In the genomic region with DNA sequence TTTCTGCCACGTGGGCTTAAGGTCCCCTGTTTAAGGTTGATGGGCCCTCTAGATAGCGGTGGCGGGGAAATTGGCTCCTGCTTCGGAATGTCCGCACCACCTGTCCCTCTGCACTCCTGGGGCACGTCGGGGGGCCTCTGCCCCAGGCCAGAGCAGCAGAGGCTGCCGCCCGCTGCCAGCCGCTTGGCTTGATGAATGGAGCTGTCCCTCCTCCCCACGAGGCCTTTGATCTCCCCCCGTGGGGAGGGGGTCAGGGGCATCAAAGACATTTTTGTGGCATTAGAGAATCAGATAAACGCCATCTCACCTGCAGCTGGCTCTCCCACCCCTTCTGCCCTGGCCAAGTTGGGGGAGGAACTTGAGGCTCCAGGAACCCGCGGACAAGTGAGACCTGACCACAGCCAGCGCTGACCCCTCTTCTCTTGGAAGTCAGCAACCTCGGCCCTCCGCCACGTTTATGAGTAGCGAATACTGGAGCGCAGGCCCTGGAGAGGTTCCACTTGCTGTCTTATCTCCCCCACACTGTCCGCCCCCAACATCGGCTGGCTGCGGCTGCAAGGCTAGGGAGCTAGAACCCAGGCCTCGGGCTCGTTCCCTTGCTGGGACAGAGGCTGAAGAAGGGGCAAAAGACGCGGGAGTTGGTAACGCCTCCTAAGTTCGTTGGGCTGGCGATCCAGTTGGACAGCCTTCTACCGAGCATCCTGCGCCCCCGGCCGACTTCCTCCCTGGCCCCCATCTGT, we compare ENCODE assay signal across 10 mouse cellular contexts. TPM values are rescaled to one million over a fixed set of nuclear protein-coding genes. Genes with fewer than 3 reads are reported as not detected.
DNase-seq lines count a peak whose midpoint lies in the region; ATAC-seq lines count a peak whose summit lies in the region.
"Had no signal": no experiment of that assay in that cellular context is flagged by ENCODE, and none has a peak within 500 bp of the region (broad histone marks: within the 10 kb centered on the region; RNA-seq: fewer than 3 reads in every experiment).

No protein-coding gene starts in this region.

- 2% methylated on average over 35 of the region's 35 CpGs for WGBS in kidney, embryonic 15.5 days
- WGBS in embryonic facial prominence, embryonic 11.5 days = 0% methylated on average over 35 of the region's 35 CpGs
- 1% methylated on average over 35 of the region's 35 CpGs for WGBS in intestine, embryonic 15.5 days

- no peaks in the 10 kb centered on the region for H3K36me3 ChIP-seq in kidney, embryonic 15.5 days
- H3K36me3 ChIP-seq in embryonic facial prominence, embryonic 11.5 days (replicated peaks; ENCODE audit: control insufficient read depth, insufficient read depth, low read depth, low read length) = no peaks in the 10 kb centered on the region
- no peaks in the 10 kb centered on the region for H3K36me3 ChIP-seq in intestine, embryonic 15.5 days
- H3K36me3 ChIP-seq: G1E had no signal

- peak overlapping the region; percentile 84 for H3K4me2 ChIP-seq in kidney, embryonic 15.5 days
- peak overlapping the region; percentile 88 for H3K4me2 ChIP-seq in embryonic facial prominence, embryonic 11.5 days (ENCODE audit: low read depth, low read length)
- H3K4me2 ChIP-seq in intestine, embryonic 15.5 days (replicated peaks) = peak overlapping the region; percentile 93

- intact Hi-C loops in left cerebral cortex, postnatal 25 days (cut with DNase I) = no loop called here

- DNase-seq in kidney, adult 9 months = no peak
- peak; percentile 35 for DNase-seq in embryonic facial prominence, embryonic 11.5 days (ENCODE audit: low spot score)
- DNase-seq in neural tube, embryonic 10.5 days (ENCODE audit: extremely low spot score, low spot score) = peak; percentile 67
- no peak for DNase-seq in left cerebral cortex, postnatal 25 days (ENCODE audit: low spot score in 2 of 2)
- DNase-seq in layer of hippocampus, adult 18-20 months (ENCODE audit: low spot score in 2 of 2) = no peak
- no peak for DNase-seq in MN1 (ENCODE audit: low spot score)
- DNase-seq: kidney, postnatal 25 days had no signal

- 0 out of 2 replicates have a peak, but pooled peaks have one; percentile 5 for ATAC-seq in kidney, embryonic 15.5 days (replicated peaks; ENCODE audit: low FRiP score)
- ATAC-seq in embryonic facial prominence, embryonic 11.5 days (replicated peaks; ENCODE audit: insufficient number of reproducible peaks, low FRiP score, low TSS enrichment, low read depth) = no peak
- no peak for ATAC-seq in intestine, embryonic 15.5 days

- peak overlapping the region; percentile 50 for H3K4me3 ChIP-seq in kidney, embryonic 15.5 days (replicated peaks)
- H3K4me3 ChIP-seq in embryonic facial prominence, embryonic 11.5 days (ENCODE audit: low read depth, low read length) = peak overlapping the region; percentile 45
- H3K4me3 ChIP-seq in intestine, embryonic 15.5 days (replicated peaks) = peak overlapping the region; percentile 48

- no peaks in the 10 kb centered on the region for H3K9me3 ChIP-seq in kidney, embryonic 15.5 days (replicated peaks)
- H3K9me3 ChIP-seq in embryonic facial prominence, embryonic 11.5 days (replicated peaks; ENCODE audit: control insufficient read depth, low read length) = no peaks in the 10 kb centered on the region
- H3K9me3 ChIP-seq in intestine, embryonic 15.5 days = no peaks in the 10 kb centered on the region

- H3K4me1 ChIP-seq in kidney, embryonic 15.5 days = peaks cover 49% of the 10 kb centered on the region
- peaks cover 5% of the 10 kb centered on the region for H3K4me1 ChIP-seq in embryonic facial prominence, embryonic 11.5 days (ENCODE audit: control insufficient read depth, insufficient read depth, low read length)
- H3K4me1 ChIP-seq in intestine, embryonic 15.5 days (replicated peaks) = peaks cover 26% of the 10 kb centered on the region

- no peak overlapping the region for H3K27ac ChIP-seq in kidney, embryonic 15.5 days
- no peak overlapping the region for H3K27ac ChIP-seq in embryonic facial prominence, embryonic 11.5 days (replicated peaks; ENCODE audit: low read depth, low read length)
- no peak overlapping the region for H3K27ac ChIP-seq in intestine, embryonic 15.5 days

- H3K27me3 ChIP-seq in kidney, embryonic 15.5 days = peaks cover 90% of the 10 kb centered on the region
- H3K27me3 ChIP-seq in embryonic facial prominence, embryonic 11.5 days (ENCODE audit: control insufficient read depth, insufficient read depth, low read length) = peaks cover 59% of the 10 kb centered on the region
- peaks cover 75% of the 10 kb centered on the region for H3K27me3 ChIP-seq in intestine, embryonic 15.5 days (replicated peaks)

- no peak overlapping the region for H3K9ac ChIP-seq in kidney, embryonic 15.5 days
- H3K9ac ChIP-seq in embryonic facial prominence, embryonic 11.5 days (replicated peaks; ENCODE audit: low read length) = no peak overlapping the region
- H3K9ac ChIP-seq in intestine, embryonic 15.5 days = no peak overlapping the region

RNA-seq across cellular contexts. Expression of a gene that starts 0.8 kb away (rescaled TPM):
- polyA plus RNA-seq in kidney, embryonic 15.5 days (2015; fragmentation: Nextera tagmentation; extraction: Ambion mirVana) = 2.0 and 2.3 TPM in 2 replicates
- polyA plus RNA-seq in embryonic facial prominence, embryonic 11.5 days (2014; fragmentation: Nextera tagmentation; extraction: Ambion mirVana) = 15.5 and 19.1 TPM in 2 replicates
- polyA plus RNA-seq in intestine, embryonic 15.5 days (2015; fragmentation: Nextera tagmentation; extraction: Ambion mirVana) = 0.18 and 0.58 TPM in 2 replicates
- 1 to 10 TPM; 2.2 to 3.5 TPM for total RNA-seq in left cerebral cortex, postnatal 25 days (2021)
- total RNA-seq in layer of hippocampus, adult 18-20 months (2021) = under 1 TPM; 0.35 to 0.46 TPM
- total RNA-seq: G1E had no signal
- polyA plus RNA-seq: G1E had no signal

RNA-seq across cellular contexts. Expression of a gene that starts 20.4 kb away (rescaled TPM):
- polyA plus RNA-seq in kidney, embryonic 15.5 days (2015; fragmentation: Nextera tagmentation; extraction: Ambion mirVana) = 0.43 and 0.89 TPM in 2 replicates
- 1.5 and 1.6 TPM in 2 replicates for polyA plus RNA-seq in embryonic facial prominence, embryonic 11.5 days (2014; fragmentation: Nextera tagmentation; extraction: Ambion mirVana)
- 0.15 and 0.16 TPM in 2 replicates for polyA plus RNA-seq in intestine, embryonic 15.5 days (2015; fragmentation: Nextera tagmentation; extraction: Ambion mirVana)
- 1 to 10 TPM; 6.6 to 9.4 TPM for total RNA-seq in left cerebral cortex, postnatal 25 days (2021)
- 1 to 10 TPM; 3.4 to 3.7 TPM for total RNA-seq in layer of hippocampus, adult 18-20 months (2021)
- polyA plus RNA-seq: G1E had no signal

RNA-seq across cellular contexts. Expression of a gene that starts 21.9 kb away (rescaled TPM):
- 0.44 and 0.73 TPM in 2 replicates for polyA plus RNA-seq in kidney, embryonic 15.5 days (2015; fragmentation: Nextera tagmentation; extraction: Ambion mirVana)
- polyA plus RNA-seq in embryonic facial prominence, embryonic 11.5 days (2014; fragmentation: Nextera tagmentation; extraction: Ambion mirVana) = not detected in 2 replicates
- 0.16 and 0.19 TPM in 2 replicates for polyA plus RNA-seq in intestine, embryonic 15.5 days (2015; fragmentation: Nextera tagmentation; extraction: Ambion mirVana)
- not detected for total RNA-seq in left cerebral cortex, postnatal 25 days (2021)
- under 1 TPM; 0.28 to 0.30 TPM for total RNA-seq in layer of hippocampus, adult 18-20 months (2021)
- total RNA-seq: G1E had no signal
- polyA plus RNA-seq: G1E had no signal

RNA-seq across cellular contexts. Expression of a gene that starts 57.5 kb away (rescaled TPM):
- polyA plus RNA-seq in kidney, embryonic 15.5 days (2015; fragmentation: Nextera tagmentation; extraction: Ambion mirVana) = 7.2 and 7.6 TPM in 2 replicates
- 11.1 and 12.3 TPM in 2 replicates for polyA plus RNA-seq in embryonic facial prominence, embryonic 11.5 days (2014; fragmentation: Nextera tagmentation; extraction: Ambion mirVana)
- polyA plus RNA-seq in intestine, embryonic 15.5 days (2015; fragmentation: Nextera tagmentation; extraction: Ambion mirVana) = 6.0 and 6.3 TPM in 2 replicates
- 1 to 10 TPM; 2.6 to 2.9 TPM for total RNA-seq in left cerebral cortex, postnatal 25 days (2021)
- 1 to 10 TPM; 4.8 to 5.2 TPM for total RNA-seq in layer of hippocampus, adult 18-20 months (2021)
- polyA plus RNA-seq: G1E had no signal

Comparison
In these comparisons a context has a peak if more than half of its experiments do, and no peak if none do; other contexts are left out.
1. DNase-seq: peak in embryonic facial prominence, embryonic 11.5 days (single experiment) and neural tube, embryonic 10.5 days (single experiment); none in kidney, adult 9 months (single experiment), left cerebral cortex, postnatal 25 days (0 of 2), layer of hippocampus, adult 18-20 months (0 of 2) and MN1 (single experiment).
2. Peak in every context shown above with its lines, with median percentiles within 50 percentile points of each other: H3K4me2 ChIP-seq and H3K4me3 ChIP-seq.